Mouse (Mus musculus) left cerebral cortex, adult 2 months (tissue): ENCODE data around the gene Pfkfb3. TPM values are rescaled to one million over a fixed set of nuclear protein-coding genes. Genes with fewer than 3 reads are reported as not detected.

ENCODE experiments used
- DNase-seq, 2 experiments: peaks; one replicate each; pipeline ENCODE4 v3.0.0; 2021 to 2022; ENCODE audit warnings: low spot score in 2 of 2, mixed read lengths in 1 of 2; ENCODE audit errors: extremely low spot score in 1 of 2
- H3K27ac ChIP-seq: fragments of 200-600 bp; 2 replicates; pipeline ENCODE4 v1.8.1; 2022
- H3K4me3 ChIP-seq: fragments of 200-600 bp; 2 replicates; pipeline ENCODE4 v1.8.1; 2022
- CTCF ChIP-seq: fragments of 200-600 bp; IDR thresholded peaks from 2 replicates; pipeline ENCODE4 v1.8.1; 2022; ENCODE audit warnings: antibody characterized with exemption, mild to moderate bottlenecking, moderate library complexity
- intact Hi-C: fragments of 180-260 bp; cut with DNase I; formaldehyde crosslinking; loops from one replicate; pipeline ENCODE4 v1.15.1; 2025
- total RNA-seq, 2 experiments: library from RNA; stranded (reverse); gene quantifications; 2 replicates each; pipeline ENCODE4 v1.2.3; 2021

The Pfkfb3 gene
- total RNA-seq, 2 experiments from 2014 or later: 33.8 to 47.2 TPM

DNA sequence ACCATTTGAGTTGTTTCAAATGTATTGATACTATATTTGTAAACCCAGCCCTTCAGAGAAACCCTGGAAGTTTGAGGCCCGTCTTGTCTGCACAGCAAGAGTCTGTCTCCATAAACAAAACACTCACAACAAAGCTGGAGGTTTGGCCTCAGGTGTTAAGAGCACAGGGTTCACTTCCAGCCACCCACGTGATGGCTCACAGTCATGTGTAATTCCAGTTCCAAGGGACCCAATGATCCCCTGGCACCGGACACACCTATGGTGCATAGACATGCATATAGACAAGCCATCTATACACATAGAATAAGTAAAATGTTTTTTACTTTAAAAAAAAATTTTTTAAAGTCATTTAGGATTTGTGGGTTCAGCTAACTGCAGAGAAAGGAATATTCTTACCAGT lies 108.2 kb downstream of the Pfkfb3 start:
- TF ChIP-seq CTCF: no peak
- H3K27ac ChIP-seq: no peak overlapping the region
- intact Hi-C loops: no loop called here

GRCm38 (mm10) chr2:11441864-11442263 lies 112.0 kb downstream of the Pfkfb3 start:
- Histone ChIP-seq H3K27ac (no peak overlapping the region), H3K4me3 (no peak overlapping the region)
- no peak for DNase-seq
- no peak for TF ChIP-seq CTCF
- intact Hi-C loops: no loop called here

More for the DNA sequence above, 108.2 kb downstream of the Pfkfb3 start:
- H3K4me3 ChIP-seq: no peak overlapping the region
- no peak for DNase-seq

- no peak for DNase-seq
- Histone ChIP-seq H3K4me3 (no peak overlapping the region), H3K27ac (no peak overlapping the region)
- no peak for TF ChIP-seq CTCF
- intact Hi-C loops: no loop called here
Observed at GRCm38 (mm10) chr2:11438231-11438954, 115.5 kb downstream of the Pfkfb3 start.

DNA sequence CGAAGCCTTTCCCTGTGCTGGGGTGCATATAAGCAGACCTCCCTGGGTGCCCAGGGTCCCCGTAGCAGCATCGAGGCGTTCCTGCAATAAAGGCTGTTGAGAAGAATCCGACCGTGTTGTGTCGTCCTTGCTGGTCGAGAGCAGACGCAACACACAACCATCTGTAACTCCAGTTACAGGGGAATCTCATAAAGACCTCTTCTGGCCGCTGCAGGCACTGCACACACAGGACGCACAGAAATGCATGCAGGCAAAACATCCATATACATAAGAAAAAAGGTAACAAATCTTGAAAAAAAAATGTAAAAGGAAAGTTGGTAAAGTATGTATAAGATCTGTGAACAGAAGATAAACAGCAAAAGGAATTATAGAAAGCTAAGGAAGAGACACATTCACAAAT lies 117.5 kb downstream of the Pfkfb3 start:
- DNase-seq: no peak
- intact Hi-C loops: no loop called here
- H3K27ac ChIP-seq: no peak overlapping the region
- H3K4me3 ChIP-seq: no peak overlapping the region
- TF ChIP-seq CTCF: no peak

- TF ChIP-seq CTCF: no peak
Observed at GRCm38 (mm10) chr2:11433353-11433752, 120.5 kb downstream of the Pfkfb3 start.

DNA sequence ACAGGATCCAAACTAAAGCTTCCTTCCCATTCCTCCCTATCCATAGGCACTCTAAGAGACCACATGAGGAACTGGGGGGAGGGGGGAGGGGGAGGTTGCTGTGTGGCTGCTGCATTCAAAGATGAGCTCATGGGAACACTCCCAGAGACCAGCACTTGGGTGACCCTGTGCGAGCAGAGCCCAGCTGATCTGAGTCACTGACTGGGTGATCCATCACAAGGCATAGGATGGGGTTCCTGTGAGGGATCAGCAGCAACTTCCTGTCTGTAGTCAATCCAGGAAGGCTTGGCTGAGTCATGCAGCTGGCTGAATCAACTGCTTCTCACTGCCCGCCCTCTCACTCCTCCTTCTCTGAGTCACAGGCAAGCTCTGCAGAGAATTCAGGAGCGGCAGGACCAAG lies 124.3 kb downstream of the Pfkfb3 start:
- peak; percentile 70 to 78 for DNase-seq
- peak overlapping the region; percentile 54; the same call in 1 of the 2 replicates for H3K27ac ChIP-seq
- intact Hi-C loops: no loop called here
- TF ChIP-seq CTCF: no peak
- H3K4me3 ChIP-seq: no peak overlapping the region

More at GRCm38 (mm10) chr2:11433353-11433752, 120.5 kb downstream of the Pfkfb3 start:
- H3K4me3 ChIP-seq: no peak overlapping the region
- no peak for DNase-seq
- intact Hi-C loops: no loop called here
- no peak overlapping the region for H3K27ac ChIP-seq

GRCm38 (mm10) chr2:11428621-11429020 lies 125.3 kb downstream of the Pfkfb3 start:
- intact Hi-C loops: no loop called here
- no peak overlapping the region for H3K27ac ChIP-seq
- H3K4me3 ChIP-seq: no peak overlapping the region
- TF ChIP-seq CTCF: no peak
- no peak for DNase-seq

DNA sequence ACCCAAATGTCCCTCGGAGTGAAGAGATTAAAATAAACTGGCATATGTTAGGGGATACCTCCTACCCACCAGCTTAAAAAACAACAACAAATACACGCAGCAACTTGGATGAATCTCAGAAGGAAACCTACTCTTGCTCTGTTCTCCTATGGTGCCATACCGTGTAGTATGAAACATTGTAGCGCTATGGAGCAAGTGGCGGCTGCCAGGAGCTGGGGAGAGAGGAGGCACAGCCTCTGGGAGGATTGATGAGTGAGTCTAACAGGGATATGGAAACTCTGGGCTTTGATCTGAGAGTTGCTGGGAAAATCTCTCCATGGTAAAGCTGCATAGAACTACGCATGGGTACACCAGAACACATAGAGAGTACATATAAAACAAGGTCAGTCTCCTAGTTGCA lies 126.3 kb downstream of the Pfkfb3 start:
- intact Hi-C loops: no loop called here

GRCm38 (mm10) chr2:11426379-11426778 lies 127.5 kb downstream of the Pfkfb3 start:
- no peak for TF ChIP-seq CTCF
- intact Hi-C loops: no loop called here
- H3K4me3 ChIP-seq: no peak overlapping the region
- no peak for DNase-seq
- H3K27ac ChIP-seq: no peak overlapping the region

More for the DNA sequence above, 126.3 kb downstream of the Pfkfb3 start:
- TF ChIP-seq CTCF: no peak
- Histone ChIP-seq H3K27ac (no peak overlapping the region), H3K4me3 (no peak overlapping the region)
- no peak for DNase-seq

DNA sequence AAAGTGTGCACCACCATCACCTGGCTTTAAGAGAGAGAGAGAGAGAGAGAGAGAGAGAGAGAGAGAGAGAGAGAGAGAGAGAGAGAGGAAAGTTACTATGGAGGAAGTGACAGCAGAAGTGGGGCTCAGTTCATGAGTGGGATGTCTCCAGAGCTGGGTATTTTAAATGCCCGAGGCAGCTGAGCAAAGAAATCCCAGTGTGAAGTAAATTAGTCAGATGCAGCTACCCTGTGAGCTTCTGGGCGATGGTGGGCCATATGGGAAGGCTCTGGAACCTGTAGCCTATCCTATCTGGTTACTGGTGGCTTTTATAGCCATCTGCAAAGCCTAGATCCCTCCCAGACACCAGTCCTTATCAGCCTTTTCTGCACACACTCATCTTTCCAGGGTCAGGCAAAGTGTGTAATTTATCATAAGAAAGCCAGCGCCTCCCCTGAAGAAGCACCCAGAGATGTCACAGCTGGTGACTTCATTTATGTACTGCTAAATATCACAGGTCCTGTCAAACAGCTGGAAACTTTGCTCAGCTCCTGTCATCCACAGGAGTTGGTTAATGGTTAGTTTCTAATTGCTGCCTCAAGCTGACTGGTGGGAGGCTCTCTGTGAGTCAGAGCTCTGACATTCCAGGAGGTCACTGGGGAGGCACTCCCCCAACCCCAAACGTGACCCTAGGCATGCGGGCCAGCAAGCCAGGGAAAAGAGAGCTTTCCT lies 128.3 kb downstream of the Pfkfb3 start:
- intact Hi-C loops: loop anchor here (2.0 kb wide), 2 partner anchors 79 to 105 kb away; no protein-coding TSS in a partner anchor
- no peak for DNase-seq
- Histone ChIP-seq H3K27ac (no peak overlapping the region), H3K4me3 (no peak overlapping the region)
- TF ChIP-seq CTCF: no peak

DNA sequence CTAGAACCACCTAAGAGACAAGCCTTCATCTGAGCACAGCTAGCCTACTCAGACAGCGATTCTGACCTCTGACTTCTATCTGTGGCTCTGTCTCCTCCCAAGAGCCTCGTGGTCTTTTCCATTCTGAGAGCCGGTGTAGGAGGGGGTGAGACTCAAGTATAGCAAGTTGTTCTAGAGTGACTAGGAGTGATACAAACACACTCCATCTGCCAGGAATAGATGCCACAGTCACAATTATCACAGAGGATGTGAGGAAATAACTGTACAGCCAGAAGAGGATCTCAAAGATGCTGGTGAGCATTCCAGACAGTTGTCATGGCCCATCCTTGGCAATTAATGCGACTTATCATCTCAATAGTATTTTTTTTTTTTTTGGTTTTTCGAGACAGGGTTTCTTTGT lies 129.6 kb downstream of the Pfkfb3 start:
- H3K4me3 ChIP-seq: no peak overlapping the region
- DNase-seq: peak in 1 of 2 experiments; percentile 14
- intact Hi-C loops: loop anchor here (2.0 kb wide), 2 partner anchors 77 to 107 kb away; no protein-coding TSS in a partner anchor
- TF ChIP-seq CTCF: no peak
- H3K27ac ChIP-seq: no peak overlapping the region

DNA sequence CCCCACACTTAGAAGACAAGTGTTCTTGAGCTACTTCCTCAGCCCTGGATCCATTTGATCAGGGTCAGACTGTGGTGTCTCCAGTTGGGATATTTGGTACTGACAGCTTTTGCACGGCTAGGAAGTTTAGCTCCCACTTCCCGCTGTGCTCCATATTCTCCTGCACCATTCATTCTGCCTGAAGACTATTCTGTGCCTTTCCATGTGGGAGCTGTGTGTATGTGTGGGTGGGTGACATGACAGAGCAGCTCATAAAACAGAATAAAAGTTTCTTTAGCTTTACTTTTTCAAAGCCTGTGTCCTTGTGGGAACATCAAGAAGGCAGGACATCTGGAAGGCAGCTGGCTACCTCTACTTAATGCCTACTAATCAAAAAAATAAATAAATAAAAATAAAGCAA lies 130.5 kb downstream of the Pfkfb3 start:
- TF ChIP-seq CTCF: no peak
- no peak overlapping the region for H3K27ac ChIP-seq
- no peak overlapping the region for H3K4me3 ChIP-seq
- DNase-seq: peak in 1 of 2 experiments; percentile 24
- intact Hi-C loops: no loop called here
